Mouse (Mus musculus) mouse trophoblast stem cell (cell line): Measurements from ENCODE around the gene Gimap8.
"Not testable (repeated sequence)": the region's sequence is repeated elsewhere in the genome, so short reads cannot be mapped to it uniquely, and the experiment has no call there.

Experiments
- in situ Hi-C, 2 experiments: fragments of 300-500 bp; cut with MseI, MboI; formaldehyde crosslinking; loops; 2 replicates in 1 of 2; 3 replicates in 1 of 2; pipeline ENCODE4 v1.15.1; 2025

The Gimap8 gene

GRCm38 (mm10) chr6:48646995-48647394 lies at the start of gene Gimap8:
Gimap8 (plus strand) TSS chr6:48647234.
- in situ Hi-C loops: loop anchor here (5.0 kb wide), 1 partner anchor 125 kb away; the partner anchor contains the start of gene Gimap3 (in 2 of the 2)

GRCm38 (mm10) chr6:48600594-48600993 lies 46.4 kb upstream of the Gimap8 start:
- in situ Hi-C loops: no loop called here

- in situ Hi-C loops: no loop called here
Observed at GRCm38 (mm10) chr6:48601271-48602079, 45.6 kb upstream of the Gimap8 start, which contains the start of gene Zfp775. Zfp775 (plus strand) TSS chr6:48602063.

- in situ Hi-C loops: no loop called here
Observed at GRCm38 (mm10) chr6:48602080-48602741, 44.8 kb upstream of the Gimap8 start.

GRCm38 (mm10) chr6:48608124-48608523 lies 38.9 kb upstream of the Gimap8 start:
- in situ Hi-C loops: no loop called here

GRCm38 (mm10) chr6:48609512-48609911 lies 37.5 kb upstream of the Gimap8 start:
- in situ Hi-C loops: no loop called here

- in situ Hi-C loops: no loop called here
Observed at GRCm38 (mm10) chr6:48610657-48611056, 36.4 kb upstream of the Gimap8 start.

- in situ Hi-C loops: no loop called here
Observed at GRCm38 (mm10) chr6:48613464-48613863, 33.6 kb upstream of the Gimap8 start.

GRCm38 (mm10) chr6:48614756-48615155 lies 32.3 kb upstream of the Gimap8 start:
- in situ Hi-C loops: no loop called here

- in situ Hi-C loops: no loop called here
Observed at GRCm38 (mm10) chr6:48620031-48620430, 27.0 kb upstream of the Gimap8 start.

- in situ Hi-C loops: not testable (repeated sequence)
Observed at GRCm38 (mm10) chr6:48622186-48622843, 24.7 kb upstream of the Gimap8 start.

GRCm38 (mm10) chr6:48623460-48623859 lies 23.6 kb upstream of the Gimap8 start:
- in situ Hi-C loops: no loop called here

GRCm38 (mm10) chr6:48626464-48626863 lies 20.6 kb upstream of the Gimap8 start, which contains the start of gene AI854703:
AI854703 (plus strand) TSS chr6:48626764.
- in situ Hi-C loops: no loop called here

GRCm38 (mm10) chr6:48626984-48627383 lies 20.1 kb upstream of the Gimap8 start:
- in situ Hi-C loops: no loop called here

GRCm38 (mm10) chr6:48627511-48627924 lies 19.5 kb upstream of the Gimap8 start:
- in situ Hi-C loops: no loop called here

- in situ Hi-C loops: no loop called here
Observed at GRCm38 (mm10) chr6:48628377-48628776, 18.7 kb upstream of the Gimap8 start.

- in situ Hi-C loops: no loop called here
Observed at GRCm38 (mm10) chr6:48628808-48629660, 18.0 kb upstream of the Gimap8 start.

- in situ Hi-C loops: no loop called here
Observed at GRCm38 (mm10) chr6:48629661-48630034, 17.4 kb upstream of the Gimap8 start.

- in situ Hi-C loops: no loop called here
Observed at GRCm38 (mm10) chr6:48630831-48631230, 16.2 kb upstream of the Gimap8 start.

- in situ Hi-C loops: no loop called here
Observed at GRCm38 (mm10) chr6:48635105-48635504, 11.9 kb upstream of the Gimap8 start.

- in situ Hi-C loops: no loop called here
Observed at GRCm38 (mm10) chr6:48636515-48636914, 10.5 kb upstream of the Gimap8 start.
